Mouse (Mus musculus): Measurements from ENCODE around the gene Suclg1. TPM values are rescaled to one million over a fixed set of nuclear protein-coding genes. Genes with fewer than 3 reads are reported as not detected.

Gene Suclg1
- total RNA-seq, 1 experiment from 2014 or later = 63.7 TPM

- ATAC-seq (ENCODE audit: extremely low read depth, insufficient number of reproducible peaks, low FRiP score, poor library complexity, severe bottlenecking) = no peak
These were observed 1.4 kb upstream of the Suclg1 start for GRCm38 (mm10) chr6:73246821-73247220.

- no peak for ATAC-seq (ENCODE audit: extremely low read depth, insufficient number of reproducible peaks, low FRiP score, poor library complexity, severe bottlenecking)
These were observed 730 bp upstream of the Suclg1 start for GRCm38 (mm10) chr6:73247452-73247851.

- no peak for ATAC-seq (ENCODE audit: extremely low read depth, insufficient number of reproducible peaks, low FRiP score, poor library complexity, severe bottlenecking)
These were observed 854 bp downstream of the Suclg1 start for GRCm38 (mm10) chr6:73249049-73249422.

- no peak for ATAC-seq (ENCODE audit: extremely low read depth, insufficient number of reproducible peaks, low FRiP score, poor library complexity, severe bottlenecking)
These were observed 1.7 kb downstream of the Suclg1 start for GRCm38 (mm10) chr6:73249851-73250250.

- no peak for ATAC-seq (ENCODE audit: extremely low read depth, insufficient number of reproducible peaks, low FRiP score, poor library complexity, severe bottlenecking)
These were observed 3.2 kb downstream of the Suclg1 start for GRCm38 (mm10) chr6:73251336-73251735.

- ATAC-seq (ENCODE audit: extremely low read depth, insufficient number of reproducible peaks, low FRiP score, poor library complexity, severe bottlenecking) = no peak
These were observed 4.2 kb downstream of the Suclg1 start for GRCm38 (mm10) chr6:73252396-73252795.

- peak; percentile 41; the same call in 1 of the 2 replicates for ATAC-seq (ENCODE audit: extremely low read depth, insufficient number of reproducible peaks, low FRiP score, poor library complexity, severe bottlenecking)
These were observed 4.8 kb downstream of the Suclg1 start for GRCm38 (mm10) chr6:73253006-73253405.

GRCm38 (mm10) chr6:73253584-73253983, 5.4 kb downstream of the Suclg1 start:
- no peak for ATAC-seq (ENCODE audit: extremely low read depth, insufficient number of reproducible peaks, low FRiP score, poor library complexity, severe bottlenecking)

- peak; percentile 48 for ATAC-seq (ENCODE audit: extremely low read depth, insufficient number of reproducible peaks, low FRiP score, poor library complexity, severe bottlenecking)
These were observed 6.4 kb downstream of the Suclg1 start for GRCm38 (mm10) chr6:73254307-73255228.

GRCm38 (mm10) chr6:73257068-73257467, 8.9 kb downstream of the Suclg1 start:
- ATAC-seq (ENCODE audit: extremely low read depth, insufficient number of reproducible peaks, low FRiP score, poor library complexity, severe bottlenecking) = no peak

GRCm38 (mm10) chr6:73260110-73260509, 11.9 kb downstream of the Suclg1 start:
- no peak for ATAC-seq (ENCODE audit: extremely low read depth, insufficient number of reproducible peaks, low FRiP score, poor library complexity, severe bottlenecking)

GRCm38 (mm10) chr6:73264801-73265200, 16.6 kb downstream of the Suclg1 start:
- no peak for ATAC-seq (ENCODE audit: extremely low read depth, insufficient number of reproducible peaks, low FRiP score, poor library complexity, severe bottlenecking)

- no peak for ATAC-seq (ENCODE audit: extremely low read depth, insufficient number of reproducible peaks, low FRiP score, poor library complexity, severe bottlenecking)
These were observed 19.6 kb downstream of the Suclg1 start for GRCm38 (mm10) chr6:73267738-73268311.

- no peak for ATAC-seq (ENCODE audit: extremely low read depth, insufficient number of reproducible peaks, low FRiP score, poor library complexity, severe bottlenecking)
These were observed 21.2 kb downstream of the Suclg1 start for GRCm38 (mm10) chr6:73269374-73269773.

GRCm38 (mm10) chr6:73271546-73272091, 23.4 kb downstream of the Suclg1 start:
- ATAC-seq (ENCODE audit: extremely low read depth, insufficient number of reproducible peaks, low FRiP score, poor library complexity, severe bottlenecking) = no peak

- no peak for ATAC-seq (ENCODE audit: extremely low read depth, insufficient number of reproducible peaks, low FRiP score, poor library complexity, severe bottlenecking)
These were observed 26.8 kb downstream of the Suclg1 start for GRCm38 (mm10) chr6:73275002-73275401.

- no peak for ATAC-seq (ENCODE audit: extremely low read depth, insufficient number of reproducible peaks, low FRiP score, poor library complexity, severe bottlenecking)
These were observed 31.5 kb downstream of the Suclg1 start for GRCm38 (mm10) chr6:73279681-73280080.

- no peak for ATAC-seq (ENCODE audit: extremely low read depth, insufficient number of reproducible peaks, low FRiP score, poor library complexity, severe bottlenecking)
These were observed 32.4 kb downstream of the Suclg1 start for GRCm38 (mm10) chr6:73280546-73281115.

- ATAC-seq (ENCODE audit: extremely low read depth, insufficient number of reproducible peaks, low FRiP score, poor library complexity, severe bottlenecking) = no peak
These were observed 38.1 kb downstream of the Suclg1 start for GRCm38 (mm10) chr6:73286326-73286725.

GRCm38 (mm10) chr6:73306837-73307236, 58.7 kb downstream of the Suclg1 start:
- no peak for ATAC-seq (ENCODE audit: extremely low read depth, insufficient number of reproducible peaks, low FRiP score, poor library complexity, severe bottlenecking)
